In genomic region chr3:65891594-65891993, GRCm38 (mm10) we compare ENCODE assay signal across 9 mouse cellular contexts.
"Had no signal": no experiment of that assay in that cellular context is flagged by ENCODE, and none has a peak within 500 bp of the region (broad histone marks: within the 10 kb centered on the region; RNA-seq: fewer than 3 reads in every experiment).

No protein-coding gene starts in this region.

- ATAC-seq: intestine, embryonic 15.5 days; liver, postnatal 0 days had no signal

- DNase-seq: kidney, adult 18-20 months; kidney, postnatal 10 days; kidney, postnatal 4 days; liver; liver, embryonic 13.5 days; liver, postnatal 0 days; right cerebral cortex, adult 18-20 months; thymus, postnatal 36 days had no signal
